Mouse (Mus musculus): ENCODE results near the gene H2al2a.
"Not testable (repeated sequence)": the region's sequence is repeated elsewhere in the genome, so short reads cannot be mapped to it uniquely, and the experiment has no call there.

H2al2a gene

GRCm38 (mm10) chr2:18027448-18028139, 30.8 kb upstream of the H2al2a start:
- peak; percentile 95 for DNase-seq (ENCODE audit: low read depth)

- peak; percentile 55 for DNase-seq (ENCODE audit: low read depth)
Observed at GRCm38 (mm10) chr2:18026116-18026947, 29.6 kb upstream of the H2al2a start.

GRCm38 (mm10) chr2:18025781-18026115, 29.0 kb upstream of the H2al2a start:
- DNase-seq (ENCODE audit: low read depth) = no peak

- no peak for DNase-seq (ENCODE audit: low read depth)
Observed at GRCm38 (mm10) chr2:18025116-18025515, 28.4 kb upstream of the H2al2a start.

GRCm38 (mm10) chr2:18022886-18023285, 26.1 kb upstream of the H2al2a start:
- DNase-seq (ENCODE audit: low read depth) = no peak

GRCm38 (mm10) chr2:18019122-18019521, 22.4 kb upstream of the H2al2a start:
- no peak for DNase-seq (ENCODE audit: low read depth)

GRCm38 (mm10) chr2:18017321-18017720, 20.6 kb upstream of the H2al2a start:
- no peak for DNase-seq (ENCODE audit: low read depth)

- DNase-seq (ENCODE audit: low read depth) = no peak
Observed at GRCm38 (mm10) chr2:18016639-18017038, 19.9 kb upstream of the H2al2a start.

GRCm38 (mm10) chr2:18015581-18015980, 18.8 kb upstream of the H2al2a start:
- DNase-seq (ENCODE audit: low read depth) = no peak

- no peak for DNase-seq (ENCODE audit: low read depth)
Observed at GRCm38 (mm10) chr2:18012866-18013265, 16.1 kb upstream of the H2al2a start.

- DNase-seq (ENCODE audit: low read depth) = no peak
Observed at GRCm38 (mm10) chr2:18011226-18011625, 14.5 kb upstream of the H2al2a start.

GRCm38 (mm10) chr2:18005137-18005536, 8.4 kb upstream of the H2al2a start:
- DNase-seq (ENCODE audit: low read depth) = no peak

GRCm38 (mm10) chr2:18004286-18004685, 7.5 kb upstream of the H2al2a start:
- no peak for DNase-seq (ENCODE audit: low read depth)

- DNase-seq (ENCODE audit: low read depth) = no peak
Observed at GRCm38 (mm10) chr2:18002306-18002705, 5.5 kb upstream of the H2al2a start.

- no peak for DNase-seq (ENCODE audit: low read depth)
Observed at GRCm38 (mm10) chr2:17989562-17989961, 7.2 kb downstream of the H2al2a start.

GRCm38 (mm10) chr2:17989115-17989514, 7.6 kb downstream of the H2al2a start:
- DNase-seq (ENCODE audit: low read depth) = no peak

- DNase-seq (ENCODE audit: low read depth) = no peak
Observed at GRCm38 (mm10) chr2:17986694-17987093, 10.1 kb downstream of the H2al2a start.

GRCm38 (mm10) chr2:17984774-17985173, 12.0 kb downstream of the H2al2a start:
- no peak for DNase-seq (ENCODE audit: low read depth)

- DNase-seq (ENCODE audit: low read depth) = no peak
Observed at GRCm38 (mm10) chr2:17982747-17983146, 14.0 kb downstream of the H2al2a start.

- DNase-seq (ENCODE audit: low read depth) = no peak
Observed at GRCm38 (mm10) chr2:17978706-17979105, 18.1 kb downstream of the H2al2a start.

GRCm38 (mm10) chr2:17978251-17978650, 18.5 kb downstream of the H2al2a start:
- not testable (repeated sequence) for DNase-seq (ENCODE audit: low read depth)

- not testable (repeated sequence) for DNase-seq (ENCODE audit: low read depth)
Observed at GRCm38 (mm10) chr2:17977645-17978044, 19.1 kb downstream of the H2al2a start.

GRCm38 (mm10) chr2:17975601-17976327, 21.0 kb downstream of the H2al2a start:
- no peak for DNase-seq (ENCODE audit: low read depth)
